Mouse (Mus musculus) ES-E14 (cell line): ENCODE measurements around the gene Tha1. TPM values are rescaled to one million over a fixed set of nuclear protein-coding genes. Genes with fewer than 3 reads are reported as not detected.
A peak's percentile ranks its signal among the peaks of the same experiment; 100 is the strongest.

Experiments
- DNase-seq: peaks from one replicate; pipeline ENCODE4 v3.0.0-alpha.2; 2013; ENCODE audit warnings: low read depth, low spot score
- H3K27ac ChIP-seq: 2 replicates; pipeline ENCODE4 v1.5.1; 2012; ENCODE audit warnings: low read depth, mild to moderate bottlenecking, low read length, moderate library complexity, mixed read lengths; ENCODE audit not compliant: poor library complexity, insufficient read depth, severe bottlenecking
- H3K36me3 ChIP-seq: 2 replicates; pipeline ENCODE4 v1.6.1; 2012; ENCODE audit warnings: mild to moderate bottlenecking, low read length, moderate library complexity, mixed read lengths; ENCODE audit not compliant: control insufficient read depth, poor library complexity, insufficient read depth, severe bottlenecking
- H3K4me1 ChIP-seq, 2 experiments: fragments of 150-350 bp in 1 of 2; sonication (generic) in 1 of 2; 2 replicates each; pipeline ENCODE4 v1.6.1; 2012; ENCODE audit warnings: low read length in 2 of 2, mild to moderate bottlenecking in 1 of 2, mixed read lengths in 1 of 2; ENCODE audit not compliant: control insufficient read depth in 2 of 2, insufficient read depth in 2 of 2, poor library complexity in 1 of 2
- H3K4me3 ChIP-seq, 2 experiments: fragments of 150-350 bp in 1 of 2; sonication (generic) in 1 of 2; 2 replicates each; pipeline ENCODE4 v1.5.1; 2012; ENCODE audit warnings: low read length in 2 of 2, low read depth in 1 of 2, mild to moderate bottlenecking in 1 of 2, mixed read lengths in 1 of 2; ENCODE audit not compliant: insufficient read depth in 1 of 2, poor library complexity in 1 of 2, severe bottlenecking in 1 of 2
- H3K9ac ChIP-seq: 2 replicates; pipeline ENCODE4 v1.6.1; 2012; ENCODE audit warnings: low read depth, mild to moderate bottlenecking, low read length, mixed read lengths; ENCODE audit not compliant: poor library complexity, insufficient read depth, severe bottlenecking
- H3K9me3 ChIP-seq: fragments of 150-350 bp; sonication (generic); 2 replicates; pipeline ENCODE4 v1.6.1; 2012; ENCODE audit warnings: low read depth, mild to moderate bottlenecking, low read length; ENCODE audit not compliant: control insufficient read depth, insufficient read depth
- CHD2 ChIP-seq: IDR thresholded peaks from 2 replicates; pipeline ENCODE4 v1.6.1; 2014; ENCODE audit warnings: mild to moderate bottlenecking, low read depth, low read length, inconsistent platforms
- HCFC1 ChIP-seq: IDR thresholded peaks from 2 replicates; pipeline ENCODE4 v1.6.1; 2012; ENCODE audit warnings: low read length, inconsistent platforms, borderline replicate concordance; ENCODE audit not compliant: insufficient read depth
- MAFK ChIP-seq: IDR thresholded peaks from 2 replicates; pipeline ENCODE4 v1.6.1; 2014; ENCODE audit warnings: mild to moderate bottlenecking, low read depth, low read length, inconsistent platforms; ENCODE audit not compliant: insufficient read depth
- ZC3H11A ChIP-seq: IDR thresholded peaks from 2 replicates; pipeline ENCODE4 v1.6.1; 2012; ENCODE audit warnings: low read depth, mild to moderate bottlenecking, inconsistent platforms, low read length, borderline replicate concordance
- ZNF384 ChIP-seq: IDR thresholded peaks from 2 replicates; pipeline ENCODE4 v1.6.1; 2012; ENCODE audit warnings: low read depth, low read length, inconsistent platforms
- in situ Hi-C, 2 experiments: fragments of 600-800 bp; cut with MboI; formaldehyde crosslinking; loops; one replicate each; pipeline ENCODE4 v1.15.1; 2025; ENCODE audit warnings: low sequenced_read_pairs in 2 of 2, inconsistent platforms in 1 of 2; ENCODE audit not compliant: unreplicated experiment in 2 of 2
- total RNA-seq: library from RNA; depleted of rRNA; stranded (reverse); fragments of 300-350 nt; gene quantifications from 2 replicates; pipeline ENCODE4 v1.2.3, GENCODE M21; 2012

The Tha1 gene
- total RNA-seq, 1 experiment: 1.2 TPM

DNA sequence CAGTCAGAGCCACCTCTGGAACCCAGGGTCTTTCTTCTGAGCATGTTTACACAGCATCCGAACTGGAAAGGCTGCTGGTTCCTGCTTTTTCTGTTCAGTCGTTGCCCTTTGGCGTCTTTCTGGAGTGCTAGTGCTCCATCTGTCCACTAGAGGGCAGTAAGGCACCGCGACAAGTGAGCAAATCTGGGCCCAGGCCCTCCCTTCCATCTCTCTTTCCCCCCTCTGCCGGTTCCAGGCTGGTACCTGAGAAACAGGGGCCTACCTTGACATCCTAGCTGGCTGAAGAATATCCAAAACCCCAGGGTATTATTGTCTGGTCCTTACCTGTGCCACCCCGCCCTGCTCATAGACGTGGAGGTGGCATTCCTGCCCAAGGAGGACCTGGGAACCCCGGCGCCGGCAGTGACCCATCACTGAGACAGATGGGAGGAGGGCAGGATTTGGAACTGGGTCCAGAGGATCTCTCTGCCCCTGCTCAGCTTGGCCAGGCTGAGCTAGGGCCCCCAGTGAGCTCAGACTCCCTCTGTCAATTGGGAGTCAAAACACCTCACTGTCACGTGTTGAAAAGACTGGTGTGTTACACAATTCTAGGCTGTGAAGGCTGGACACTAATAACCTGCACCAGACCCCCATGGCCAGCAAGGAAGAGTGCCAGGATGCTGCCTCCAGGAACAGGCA is 2.5 kb downstream of the Tha1 start:
- H3K9ac ChIP-seq: peak overlapping the region; percentile 58; the same call in 1 of the 2 replicates
- peaks cover 8 to 22% of the 10 kb centered on the region in 2 experiments; a peak in 3 of 4 replicates for H3K4me1 ChIP-seq
- H3K4me3 ChIP-seq: peak overlapping the region; percentile 18 to 54; a peak in 3 of 4 replicates
- no peak overlapping the region for H3K27ac ChIP-seq
- peak; percentile 97 for TF ChIP-seq ZC3H11A
- no peak for TF ChIP-seq ZNF384
- TF ChIP-seq CHD2: no peak
- TF ChIP-seq HCFC1: peak; percentile 39; the same call in 1 of the 2 replicates
- DNase-seq: peak; percentile 86
- no peaks in the 10 kb centered on the region for H3K9me3 ChIP-seq
- in situ Hi-C loops: loop anchor here in 1 of 2 experiments (5.0 to 25.0 kb wide), 2 partner anchors 211 to 366 kb away; partner anchors contain the start of gene Cyth1
- no peaks in the 10 kb centered on the region for H3K36me3 ChIP-seq

DNA sequence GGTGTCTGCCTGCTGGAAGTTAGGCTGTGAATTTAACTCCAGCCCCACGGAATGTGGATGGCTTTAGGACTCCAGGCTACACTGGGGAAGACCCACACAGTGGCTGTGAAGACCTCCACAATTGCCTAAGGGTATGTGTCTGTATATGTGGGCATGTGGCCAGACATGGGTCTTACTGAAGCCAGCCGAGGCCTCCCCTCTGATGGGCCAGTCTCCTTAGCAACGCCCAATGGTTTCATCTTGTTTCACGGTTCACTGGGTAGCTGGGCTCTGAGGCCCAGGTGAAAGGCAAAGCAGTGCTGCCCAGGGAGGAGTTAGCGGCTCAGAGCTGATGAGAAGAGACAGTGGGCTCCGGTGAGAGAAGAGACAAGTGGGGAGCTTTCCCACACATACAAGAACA is 7.3 kb downstream of the Tha1 start:
- H3K9me3 ChIP-seq: no peaks in the 10 kb centered on the region
- no peak overlapping the region for H3K27ac ChIP-seq
- in situ Hi-C loops: loop anchor here in 1 of 2 experiments (25.0 kb wide), 1 partner anchor 371 kb away; the partner anchor contains the start of gene Cyth1
- no peak for TF ChIP-seq ZNF384
- TF ChIP-seq HCFC1: no peak
- no peak for TF ChIP-seq CHD2
- no peak for TF ChIP-seq MAFK
- TF ChIP-seq ZC3H11A: no peak
- no peak overlapping the region for H3K9ac ChIP-seq
- peaks cover 6 to 24% of the 10 kb centered on the region in 2 experiments; a peak in 3 of 4 replicates for H3K4me1 ChIP-seq
- H3K4me3 ChIP-seq: no peak overlapping the region
- no peaks in the 10 kb centered on the region for H3K36me3 ChIP-seq
- no peak for DNase-seq

DNA sequence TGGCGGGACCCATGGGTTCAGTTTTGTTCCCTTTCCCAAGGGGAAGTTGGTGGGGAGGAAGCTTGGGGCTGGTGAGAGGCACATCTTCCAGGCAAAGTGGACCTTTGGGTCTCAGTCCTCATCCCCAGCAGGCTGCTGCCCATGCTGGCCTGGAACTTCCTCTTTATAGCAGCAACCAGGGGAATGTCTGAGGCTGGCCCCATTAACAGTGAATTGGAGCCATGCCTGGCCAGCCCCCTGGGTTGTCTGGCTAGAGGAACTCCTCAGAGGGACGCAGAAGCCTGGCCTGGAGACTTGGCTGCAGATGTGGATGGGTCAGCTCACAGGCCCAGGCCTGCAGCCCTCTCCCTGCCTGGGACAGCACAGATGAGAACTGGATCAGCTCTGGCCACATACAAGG is 8.5 kb downstream of the Tha1 start:
- in situ Hi-C loops: loop anchor here in 1 of 2 experiments (25.0 kb wide), 1 partner anchor 372 kb away; the partner anchor contains the start of gene Cyth1
- no peak overlapping the region for H3K4me3 ChIP-seq
- peaks cover 8 to 31% of the 10 kb centered on the region in 2 experiments; a peak in 3 of 4 replicates for H3K4me1 ChIP-seq
- TF ChIP-seq CHD2 (no peak), ZNF384 (no peak), HCFC1 (no peak), ZC3H11A (no peak), MAFK (no peak)
- H3K36me3 ChIP-seq: no peaks in the 10 kb centered on the region
- H3K27ac ChIP-seq: no peak overlapping the region
- DNase-seq: no peak
- H3K9me3 ChIP-seq: no peaks in the 10 kb centered on the region
- no peak overlapping the region for H3K9ac ChIP-seq

DNA sequence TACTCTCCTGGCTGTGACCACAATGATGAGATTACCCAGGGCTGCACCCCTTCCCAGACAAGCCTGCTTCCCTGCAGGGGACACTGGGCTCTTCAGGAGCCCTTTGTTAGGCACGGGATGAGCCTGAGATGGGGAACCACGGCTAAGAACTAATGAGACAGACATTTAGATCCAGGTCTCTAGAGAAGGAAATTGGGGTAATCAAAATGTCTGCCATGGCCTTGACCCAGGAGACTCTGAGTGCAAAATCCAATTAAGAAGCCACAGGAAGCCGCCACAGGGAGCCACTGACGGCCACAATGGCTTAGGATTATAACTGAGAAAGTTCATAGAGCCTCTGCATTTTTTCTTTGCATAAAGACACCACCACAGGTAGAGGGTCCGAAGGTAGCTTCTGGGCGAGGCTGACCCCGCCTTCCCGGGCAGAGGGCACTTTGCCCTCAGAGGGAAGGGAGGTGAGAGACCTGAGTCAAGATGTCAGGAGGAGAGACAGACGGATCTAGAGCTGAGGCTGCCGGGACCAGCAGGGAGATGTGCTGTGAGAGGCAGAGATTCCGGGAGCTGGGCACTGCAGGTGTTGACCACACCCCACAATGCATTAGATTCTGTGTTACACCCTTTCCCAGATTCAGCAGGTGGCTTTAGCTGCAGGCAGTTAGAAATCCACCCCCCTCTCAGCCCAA is 10.0 kb downstream of the Tha1 start:
- Histone ChIP-seq H3K9ac (no peak overlapping the region), H3K4me1 (peaks cover 12 to 39% of the 10 kb centered on the region in 2 experiments; a peak in 3 of 4 replicates), H3K27ac (no peak overlapping the region), H3K9me3 (no peaks in the 10 kb centered on the region), H3K36me3 (peaks cover 5% of the 10 kb centered on the region; the same call in 1 of the 2 replicates), H3K4me3 (no peak overlapping the region)
- TF ChIP-seq ZC3H11A: 0 out of 2 replicates have a peak, but pooled peaks have one; percentile 32
- TF ChIP-seq HCFC1: no peak
- TF ChIP-seq ZNF384: no peak
- in situ Hi-C loops: loop anchor here in 1 of 2 experiments (25.0 kb wide), 1 partner anchor 374 kb away; the partner anchor contains the start of gene Cyth1
- DNase-seq: no peak
